In the genomic region with DNA sequence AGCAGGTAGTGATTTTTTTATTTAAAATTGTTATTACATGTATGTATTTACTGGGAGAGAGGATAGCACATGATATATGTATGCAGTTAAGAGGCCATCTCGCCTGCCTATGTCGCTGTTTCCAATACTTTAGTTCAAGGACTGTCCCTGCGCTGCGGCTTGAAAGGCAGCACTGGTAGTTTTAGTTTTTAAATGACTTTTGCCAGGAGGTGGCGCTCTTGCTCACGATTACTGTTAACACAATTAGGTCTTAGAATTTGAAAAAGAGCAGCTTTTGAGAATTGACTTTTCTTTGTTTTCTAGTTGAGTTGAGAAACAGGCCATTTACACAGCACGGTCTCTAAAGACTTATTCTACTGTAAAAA, we compare ENCODE assay signal across 8 mouse cellular contexts.
DNase-seq lines count a peak whose midpoint lies in the region; ATAC-seq and TF ChIP-seq lines count a peak whose summit lies in the region.

No protein-coding gene starts in this region.

- peak overlapping the region; percentile 60 for H3K4me2 ChIP-seq in heart, embryonic 14.5 days (ENCODE audit: low read length)
- peak overlapping the region; percentile 40 for H3K4me2 ChIP-seq in kidney, postnatal 0 days (ENCODE audit: low read length)
- peak overlapping the region; percentile 42 for H3K4me2 ChIP-seq in liver, embryonic 11.5 days
- peak overlapping the region; percentile 48 for H3K4me2 ChIP-seq in stomach, postnatal 0 days (replicated peaks; ENCODE audit: low read depth)

- H3K9ac ChIP-seq in heart, embryonic 14.5 days (ENCODE audit: low read length): peak overlapping the region; percentile 55; the same call in 1 of the 2 replicates
- no peak overlapping the region for H3K9ac ChIP-seq in kidney, postnatal 0 days (ENCODE audit: low read depth, low read length)
- peak overlapping the region; percentile 32; the same call in 1 of the 2 replicates for H3K9ac ChIP-seq in liver, embryonic 11.5 days (ENCODE audit: low read depth, low read length)
- no peak overlapping the region for H3K9ac ChIP-seq in stomach, postnatal 0 days (ENCODE audit: low read length)

- H3K9me3 ChIP-seq in E14TG2a.4 (ENCODE audit: low read length): no peaks in the 10 kb centered on the region
- no peaks in the 10 kb centered on the region for H3K9me3 ChIP-seq in forebrain, embryonic 10.5 days
- H3K9me3 ChIP-seq in heart, embryonic 14.5 days (ENCODE audit: control insufficient read depth, low read length): no peaks in the 10 kb centered on the region
- H3K9me3 ChIP-seq in kidney, postnatal 0 days (replicated peaks; ENCODE audit: low read length): no peaks in the 10 kb centered on the region
- no peaks in the 10 kb centered on the region for H3K9me3 ChIP-seq in liver, embryonic 11.5 days (ENCODE audit: control insufficient read depth, low read length)
- no peaks in the 10 kb centered on the region for H3K9me3 ChIP-seq in stomach, postnatal 0 days (ENCODE audit: control insufficient read depth, low read length)

- no peaks in the 10 kb centered on the region for H3K36me3 ChIP-seq in E14TG2a.4 (ENCODE audit: insufficient read depth, low read length)
- H3K36me3 ChIP-seq in forebrain, embryonic 10.5 days (replicated peaks): no peaks in the 10 kb centered on the region
- H3K36me3 ChIP-seq in heart, embryonic 14.5 days (ENCODE audit: control insufficient read depth, insufficient read depth, low read length): no peaks in the 10 kb centered on the region
- H3K36me3 ChIP-seq in kidney, postnatal 0 days (ENCODE audit: insufficient read depth, low read length): no peaks in the 10 kb centered on the region
- H3K36me3 ChIP-seq in liver, embryonic 11.5 days (ENCODE audit: control insufficient read depth, insufficient read depth, low read length): no peaks in the 10 kb centered on the region
- H3K36me3 ChIP-seq in stomach, postnatal 0 days (ENCODE audit: control insufficient read depth, insufficient read depth, low read length): no peaks in the 10 kb centered on the region

- H3K27ac ChIP-seq in forebrain, embryonic 10.5 days: peak overlapping the region; percentile 72; the same call in 1 of the 2 replicates
- H3K27ac ChIP-seq in heart, embryonic 14.5 days (replicated peaks in 1 of 2; ENCODE audit: control insufficient read depth in 1 of 2, insufficient read depth in 1 of 2, low read depth in 2 of 2, low read length in 2 of 2): peak overlapping the region in 1 of 2 experiments; percentile 74; a peak in 3 of 4 replicates
- peak overlapping the region; percentile 43; the same call in 1 of the 2 replicates for H3K27ac ChIP-seq in kidney, postnatal 0 days
- no peak overlapping the region for H3K27ac ChIP-seq in liver, embryonic 11.5 days (ENCODE audit: low read depth, low read length)
- H3K27ac ChIP-seq in stomach, postnatal 0 days (replicated peaks): no peak overlapping the region

- peaks cover 6% of the 10 kb centered on the region; the same call in 1 of the 2 replicates for H3K4me1 ChIP-seq in E14TG2a.4 (replicated peaks; ENCODE audit: low read depth, low read length)
- peaks cover 15% of the 10 kb centered on the region for H3K4me1 ChIP-seq in forebrain, embryonic 10.5 days
- peaks cover 2 to 8% of the 10 kb centered on the region in 2 experiments; a peak in 3 of 4 replicates for H3K4me1 ChIP-seq in heart, embryonic 14.5 days (ENCODE audit: control insufficient read depth in 2 of 2, insufficient read depth in 2 of 2, low read length in 2 of 2)
- no peaks in the 10 kb centered on the region for H3K4me1 ChIP-seq in kidney, postnatal 0 days (replicated peaks; ENCODE audit: insufficient read depth, low read length)
- no peaks in the 10 kb centered on the region for H3K4me1 ChIP-seq in liver, embryonic 11.5 days (replicated peaks; ENCODE audit: control insufficient read depth, insufficient read depth, low read length)
- H3K4me1 ChIP-seq in stomach, postnatal 0 days (replicated peaks; ENCODE audit: control insufficient read depth, insufficient read depth): no peaks in the 10 kb centered on the region; the same call in 1 of the 2 replicates

- DNase-seq in c-Kit-positive CD71-negative TER-119-negative erythroid progenitor cells, embryonic 14.5 days (ENCODE audit: low read depth): peak; percentile 78
- DNase-seq in forebrain, embryonic 10.5 days (ENCODE audit: extremely low spot score, low spot score): peak; percentile 66
- peak; percentile 94 for DNase-seq in kidney, postnatal 0 days (ENCODE audit: low spot score)
- DNase-seq in liver, embryonic 11.5 days (ENCODE audit: low spot score): peak; percentile 55
- peak; percentile 54 to 73 for DNase-seq in natural killer cell, adult 2 months (ENCODE audit: low spot score in 2 of 2)
- peak; percentile 70 for DNase-seq in stomach, postnatal 0 days (ENCODE audit: low spot score)

- 10% methylated on average over 7 of the region's 7 CpGs for WGBS in forebrain, embryonic 10.5 days
- WGBS in heart, embryonic 14.5 days: 6% methylated on average over 7 of the region's 7 CpGs
- WGBS in kidney, postnatal 0 days: 8% methylated on average over 7 of the region's 7 CpGs
- whole genome bisulfite sequencing in liver, embryonic 11.5 days: 12% methylated on average over 7 of the region's 7 CpGs
- 7% methylated on average over 7 of the region's 7 CpGs for WGBS in stomach, postnatal 0 days

- H3K27me3 ChIP-seq in E14TG2a.4 (ENCODE audit: insufficient read depth, low read length): no peaks in the 10 kb centered on the region; the same call in 1 of the 2 replicates
- peaks cover 24% of the 10 kb centered on the region for H3K27me3 ChIP-seq in forebrain, embryonic 10.5 days (ENCODE audit: poor library complexity, severe bottlenecking)
- no peaks in the 10 kb centered on the region for H3K27me3 ChIP-seq in heart, embryonic 14.5 days (ENCODE audit: control insufficient read depth, insufficient read depth, low read length)
- H3K27me3 ChIP-seq in kidney, postnatal 0 days (ENCODE audit: insufficient read depth, low read length): no peaks in the 10 kb centered on the region
- no peaks in the 10 kb centered on the region; the same call in 1 of the 2 replicates for H3K27me3 ChIP-seq in liver, embryonic 11.5 days (replicated peaks; ENCODE audit: control insufficient read depth, insufficient read depth, low read length)
- H3K27me3 ChIP-seq in stomach, postnatal 0 days (ENCODE audit: control insufficient read depth, insufficient read depth, low read length): no peaks in the 10 kb centered on the region

- ATAC-seq in heart, embryonic 14.5 days (ENCODE audit: insufficient number of reproducible peaks, insufficient read depth, low FRiP score, low read depth): no peak
- no peak for ATAC-seq in kidney, postnatal 0 days (replicated peaks; ENCODE audit: low FRiP score, low read depth)
- no peak for ATAC-seq in liver, embryonic 11.5 days (replicated peaks; ENCODE audit: low FRiP score)
- no peak for ATAC-seq in stomach, postnatal 0 days (ENCODE audit: low FRiP score, low TSS enrichment)

- TF ChIP-seq EP300 in stomach, postnatal 0 days (optimal IDR thresholded peaks at IDR 0.05): no peak

- TF ChIP-seq CTCF in E14TG2a.4 (conservative IDR thresholded peaks at IDR 0.05; ENCODE audit: low read length): peak; percentile 41
- TF ChIP-seq CTCF in kidney, postnatal 0 days (IDR thresholded peaks at IDR 0.05; ENCODE audit: low read depth): peak; percentile 76
- peak; percentile 80 for TF ChIP-seq CTCF in stomach, postnatal 0 days (IDR thresholded peaks at IDR 0.05; ENCODE audit: low read depth)

- no peak overlapping the region for H3K4me3 ChIP-seq in E14TG2a.4 (replicated peaks; ENCODE audit: low read length)
- peak overlapping the region; percentile 37 for H3K4me3 ChIP-seq in forebrain, embryonic 10.5 days
- H3K4me3 ChIP-seq in heart, embryonic 14.5 days (ENCODE audit: control insufficient read depth in 1 of 2, insufficient read depth in 1 of 2, low read depth in 1 of 2, low read length in 2 of 2): peak overlapping the region in 1 of 2 experiments; percentile 24; a peak in 2 of 4 replicates
- H3K4me3 ChIP-seq in kidney, postnatal 0 days (replicated peaks; ENCODE audit: low read depth, low read length): no peak overlapping the region
- no peak overlapping the region for H3K4me3 ChIP-seq in liver, embryonic 11.5 days (ENCODE audit: low read depth, low read length)
- 0 out of 2 replicates have a peak overlapping the region, but pooled peaks have one; percentile 16 for H3K4me3 ChIP-seq in stomach, postnatal 0 days (ENCODE audit: low read depth, low read length)

Comparison
In these comparisons a context has a peak if more than half of its experiments do, and no peak if none do; other contexts are left out.
1. H3K4me3 ChIP-seq: peak in forebrain, embryonic 10.5 days (single experiment) and stomach, postnatal 0 days (single experiment); none in E14TG2a.4 (single experiment), kidney, postnatal 0 days (single experiment) and liver, embryonic 11.5 days (single experiment).
2. H3K27ac ChIP-seq: peak in forebrain, embryonic 10.5 days (single experiment) and kidney, postnatal 0 days (single experiment); none in liver, embryonic 11.5 days (single experiment) and stomach, postnatal 0 days (single experiment).
3. H3K9ac ChIP-seq: peak in heart, embryonic 14.5 days (single experiment) and liver, embryonic 11.5 days (single experiment); none in kidney, postnatal 0 days (single experiment) and stomach, postnatal 0 days (single experiment).
4. Peak in every context shown above with its lines, with median percentiles within 50 percentile points of each other: CTCF ChIP-seq, DNase-seq and H3K4me2 ChIP-seq.